Mouse (Mus musculus) spleen, postnatal 14 days (tissue): Measurements from ENCODE around the gene Prpf8.

Experiments
- DNase-seq, 2 experiments: peaks; one replicate each; pipeline ENCODE4 v3.0.0; 2021 to 2022; ENCODE audit warnings: low spot score in 2 of 2

Gene Prpf8

DNA sequence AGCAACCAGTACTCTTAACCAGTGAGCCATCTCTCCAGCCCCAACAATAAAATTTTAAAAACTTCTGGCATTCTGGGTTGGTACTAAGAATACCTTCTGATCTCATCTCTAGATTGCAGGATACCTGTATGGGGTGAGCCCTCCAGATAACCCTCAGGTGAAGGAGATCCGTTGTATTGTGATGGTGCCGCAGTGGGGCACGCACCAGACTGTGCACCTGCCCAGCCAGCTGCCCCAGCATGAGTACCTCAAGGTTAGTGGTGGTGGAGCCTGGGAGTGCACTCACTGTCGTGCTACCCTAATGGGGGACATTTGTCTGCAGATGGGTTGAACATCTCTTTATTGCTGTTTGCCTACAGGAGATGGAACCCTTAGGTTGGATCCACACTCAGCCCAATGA is 21.5 kb downstream of the Prpf8 start:
- no peak for DNase-seq

DNA sequence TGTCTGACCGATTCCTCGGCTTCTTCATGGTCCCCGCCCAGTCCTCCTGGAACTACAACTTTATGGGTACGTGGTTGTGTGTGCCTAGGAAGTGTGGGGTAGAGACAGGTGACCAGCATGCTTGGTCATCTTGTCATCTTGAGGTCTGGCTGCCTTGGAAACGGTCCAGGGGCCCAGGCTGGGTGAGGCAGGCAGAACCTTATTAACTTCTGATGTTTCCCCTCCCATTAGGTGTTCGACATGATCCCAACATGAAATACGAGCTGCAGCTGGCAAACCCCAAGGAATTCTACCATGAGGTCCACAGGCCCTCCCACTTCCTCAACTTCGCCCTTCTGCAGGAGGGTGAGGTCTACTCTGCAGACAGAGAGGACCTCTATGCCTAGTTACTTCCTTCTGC is 22.3 kb downstream of the Prpf8 start:
- no peak for DNase-seq

DNA sequence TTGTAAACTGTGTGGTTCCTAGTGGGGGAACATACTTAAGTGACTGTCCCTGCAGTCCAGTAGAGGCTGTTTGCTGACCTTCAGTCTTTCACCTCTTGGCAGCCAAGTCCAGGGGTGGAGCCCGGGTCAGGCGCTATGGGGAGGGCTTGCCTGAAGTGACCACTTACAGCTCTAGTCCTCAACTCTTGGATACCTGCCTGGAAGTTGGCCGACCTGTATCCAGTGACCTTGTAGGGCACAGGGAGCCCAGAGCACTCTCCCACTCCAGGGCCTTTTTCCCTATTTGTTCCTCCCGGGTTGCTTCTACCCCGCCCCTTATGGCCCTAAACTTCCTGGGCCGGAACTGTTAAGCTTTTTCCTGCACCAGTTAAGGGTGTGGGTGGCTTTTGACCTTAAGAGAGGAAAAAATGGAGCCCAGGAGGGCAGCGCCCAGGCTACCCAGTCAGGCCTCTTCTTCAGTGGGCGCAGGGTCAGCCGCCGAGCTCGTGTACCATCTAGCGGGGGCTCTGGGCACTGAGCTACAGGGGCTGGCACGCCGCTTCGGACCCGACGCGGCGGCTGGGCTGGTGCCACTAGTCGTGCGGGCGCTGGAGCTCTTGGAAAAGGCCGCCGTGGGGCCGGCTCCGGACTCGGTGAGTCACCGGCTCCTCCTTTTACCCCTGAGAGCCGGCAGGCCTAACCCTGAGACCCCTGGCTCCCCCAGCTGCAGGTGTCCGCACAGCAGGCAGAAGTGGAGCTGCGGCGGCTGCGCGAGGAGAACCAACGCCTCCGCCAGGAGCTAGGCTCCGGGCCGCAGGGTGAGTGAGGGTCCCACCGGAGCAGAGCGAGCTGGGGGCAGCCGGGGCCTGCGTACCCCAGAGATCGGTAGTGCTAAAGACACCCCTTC is 23.4 kb downstream of the Prpf8 start, which contains the start of gene Rilp:
TSS of gene Rilp (plus strand) at position 354 of the 886 bp plus-strand sequence.
- DNase-seq: peak in 1 of 2 experiments; percentile 46

DNA sequence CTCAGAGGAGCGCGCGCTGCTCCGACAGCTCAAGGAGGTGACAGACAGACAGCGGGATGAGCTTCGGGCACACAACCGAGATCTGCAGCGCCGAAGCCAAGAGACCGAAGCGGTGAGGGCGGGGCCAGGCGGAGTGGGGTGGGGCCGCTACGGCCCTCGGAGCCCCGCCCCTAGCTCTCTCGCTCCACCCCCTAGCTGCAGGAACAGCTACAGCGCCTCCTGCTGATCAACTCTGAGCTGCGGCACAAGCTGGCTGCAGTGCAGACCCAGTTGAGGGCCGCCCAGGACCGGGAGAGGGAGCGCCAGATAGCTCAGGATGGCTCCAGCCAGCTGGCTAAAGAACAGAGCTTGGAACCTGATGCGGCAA is 24.0 kb downstream of the Prpf8 start:
- peak; percentile 87 to 95 for DNase-seq

DNA sequence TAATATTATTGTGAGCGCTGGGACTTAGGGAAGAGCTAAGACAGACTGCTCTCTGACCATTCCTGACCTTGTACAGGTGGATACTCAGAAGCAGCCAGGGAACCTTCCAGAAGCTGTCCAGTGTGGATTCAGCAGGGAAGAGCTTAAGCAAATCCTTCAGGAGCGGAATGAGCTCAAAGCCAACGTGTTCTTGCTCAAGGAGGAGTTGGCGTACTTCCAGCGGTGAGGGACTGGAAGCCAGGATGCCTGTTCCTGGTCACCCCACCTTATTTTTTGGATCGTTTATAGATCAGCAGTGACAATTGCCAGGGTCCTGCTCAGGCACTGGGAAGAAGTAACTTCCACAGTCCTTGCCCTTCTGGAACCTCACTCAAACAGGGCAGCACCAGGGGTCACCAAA is 24.6 kb downstream of the Prpf8 start:
- DNase-seq: no peak

DNA sequence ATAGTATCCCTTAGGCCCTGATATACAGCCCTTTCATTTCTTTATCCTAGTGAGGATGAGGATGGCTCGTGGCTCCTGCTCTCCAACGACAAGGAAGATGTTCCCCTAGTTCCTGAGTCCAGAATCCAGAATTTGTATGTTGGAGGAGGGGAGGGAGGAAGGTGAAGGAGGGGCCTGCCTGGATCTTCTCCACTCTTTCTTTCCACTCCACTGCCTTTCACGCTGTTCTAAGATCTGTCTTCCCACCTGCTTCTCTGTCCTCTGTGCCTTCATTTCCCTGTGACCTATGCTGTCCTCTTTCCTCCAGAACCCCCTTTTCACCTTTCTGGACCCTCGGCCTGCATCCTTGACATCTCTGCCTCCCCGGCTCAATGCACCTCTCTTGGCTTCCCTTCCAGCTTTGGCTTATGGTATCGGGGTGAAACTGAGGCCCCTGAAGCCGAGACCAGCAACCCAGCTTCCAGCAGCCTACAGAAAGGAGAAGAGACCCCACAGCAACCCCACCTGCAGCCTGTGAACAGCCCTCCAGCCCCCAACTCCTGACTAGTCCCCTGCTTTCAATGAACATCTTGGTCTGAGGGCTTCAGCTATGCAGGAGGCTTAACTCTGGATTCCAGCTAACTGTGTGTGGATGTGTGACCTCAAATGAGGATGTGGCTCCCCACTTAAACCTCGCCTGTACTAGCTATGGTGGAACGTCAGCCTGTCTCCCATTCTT is 25.8 kb downstream of the Prpf8 start:
- DNase-seq: no peak

DNA sequence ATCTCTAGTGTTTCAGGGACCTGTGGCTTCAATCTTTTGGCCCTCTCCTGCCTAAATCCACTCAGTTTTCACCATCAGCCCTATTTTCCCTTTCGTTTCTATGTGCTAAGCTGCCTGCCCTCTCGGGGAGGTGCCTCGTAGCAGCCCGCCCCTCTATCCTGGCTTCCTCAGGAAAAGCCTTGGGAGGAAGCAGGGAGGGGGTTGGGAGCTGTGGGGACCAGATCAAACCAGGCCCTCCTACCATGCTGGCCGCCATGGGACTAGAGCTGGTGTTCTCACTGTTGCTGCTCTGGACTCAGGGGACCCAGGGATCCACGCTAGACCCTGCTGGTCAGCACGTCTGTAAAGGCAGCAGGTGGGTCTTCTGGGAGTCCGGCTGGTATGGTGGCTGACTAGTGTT is 26.7 kb downstream of the Prpf8 start, which contains the start of gene Scarf1:
TSS of gene Scarf1 (plus strand) at position 205 of the 400 bp plus-strand sequence.
- DNase-seq: no peak

DNA sequence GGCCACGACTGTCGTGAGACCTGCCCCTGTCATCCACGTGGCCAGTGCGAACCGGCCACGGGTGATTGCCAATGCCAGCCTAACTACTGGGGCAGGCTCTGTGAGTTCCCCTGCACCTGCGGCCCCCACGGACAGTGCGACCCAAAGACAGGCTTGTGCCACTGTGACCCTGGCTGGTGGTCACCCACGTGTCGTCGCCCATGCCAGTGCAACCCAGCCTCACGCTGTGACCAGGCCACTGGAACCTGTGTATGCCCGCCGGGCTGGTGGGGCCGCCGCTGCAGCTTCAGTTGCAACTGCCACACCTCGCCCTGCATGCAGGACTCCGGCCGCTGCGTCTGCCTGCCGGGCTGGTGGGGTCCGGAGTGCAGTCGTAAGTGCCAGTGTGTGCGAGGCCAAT is 28.6 kb downstream of the Prpf8 start:
- DNase-seq: no peak

DNA sequence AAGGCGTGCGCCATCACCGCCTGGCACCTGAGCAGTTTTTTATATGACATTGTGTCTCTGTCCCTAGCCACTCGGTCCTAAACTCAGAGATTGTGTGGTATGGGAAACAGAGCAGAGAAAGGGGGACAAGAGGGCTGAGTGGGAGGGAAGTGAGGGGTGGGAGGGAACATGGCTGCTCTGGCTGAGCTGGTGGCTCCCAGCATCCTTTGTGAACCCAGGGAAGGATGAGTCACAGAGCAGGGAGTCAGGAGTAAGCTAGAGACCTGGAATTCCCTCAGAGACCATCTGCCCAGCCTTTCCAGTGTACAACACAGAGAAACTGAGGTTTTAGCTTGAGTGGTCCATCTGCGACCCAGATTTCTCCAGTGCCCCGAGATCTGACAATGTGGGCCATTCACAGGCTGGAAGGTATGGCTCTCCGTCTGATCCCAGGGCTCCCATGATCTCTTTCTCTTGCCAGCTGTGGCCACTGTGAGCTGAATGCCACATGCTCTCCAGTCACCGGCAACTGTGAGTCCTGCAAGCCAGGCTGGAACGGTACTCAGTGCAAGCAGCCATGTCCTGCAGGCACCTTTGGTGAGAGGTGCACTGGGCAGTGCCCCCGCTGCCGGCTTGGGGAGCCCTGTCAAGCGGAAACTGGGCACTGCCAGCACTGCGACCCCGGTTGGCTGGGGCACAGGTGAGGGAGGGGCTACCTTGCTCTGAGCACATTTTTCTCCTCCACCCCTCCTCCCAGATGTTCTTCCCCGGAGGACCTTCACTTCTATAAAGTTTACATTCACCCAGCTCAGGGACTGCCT is 33.4 kb downstream of the Prpf8 start:
- no peak for DNase-seq

DNA sequence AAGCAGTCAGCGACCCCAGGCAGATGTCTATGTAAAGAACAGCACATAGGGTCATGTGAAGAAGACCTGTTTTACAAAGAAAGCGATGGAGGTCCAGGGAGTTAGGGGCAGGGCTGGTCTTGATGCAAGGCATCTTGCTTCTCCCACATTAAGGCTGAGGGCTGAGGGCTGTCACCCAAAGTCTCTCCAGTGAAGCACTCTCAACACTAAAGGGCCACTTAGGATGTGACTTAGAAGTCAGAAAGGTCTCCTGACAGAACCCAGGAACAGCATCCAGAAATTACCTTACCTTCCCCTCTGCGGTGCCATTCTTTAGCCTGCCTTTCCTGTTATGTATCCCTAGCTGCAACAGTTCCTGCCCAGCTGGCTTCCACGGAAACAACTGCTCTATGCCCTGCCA is 35.0 kb downstream of the Prpf8 start:
- no peak for DNase-seq

DNA sequence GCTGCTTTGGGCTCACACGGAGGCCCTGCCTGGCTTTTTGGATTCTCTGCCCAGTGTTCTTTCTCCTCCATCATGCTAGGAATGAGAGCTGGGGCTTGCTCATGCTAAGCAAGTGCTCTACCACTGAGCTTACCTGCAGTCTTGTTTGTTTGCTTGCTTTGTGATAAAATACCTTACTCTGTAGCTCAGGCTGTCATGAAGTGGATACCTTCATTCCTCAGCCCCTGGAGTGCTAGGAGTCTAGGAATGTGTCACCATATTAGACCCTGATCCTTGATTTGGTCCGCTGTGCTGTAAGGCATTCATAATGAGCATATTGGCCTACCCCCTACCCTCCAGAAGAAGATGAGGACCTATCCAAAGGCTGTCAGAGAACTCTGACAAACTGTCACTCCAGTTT is 36.2 kb downstream of the Prpf8 start:
- DNase-seq: no peak

DNA sequence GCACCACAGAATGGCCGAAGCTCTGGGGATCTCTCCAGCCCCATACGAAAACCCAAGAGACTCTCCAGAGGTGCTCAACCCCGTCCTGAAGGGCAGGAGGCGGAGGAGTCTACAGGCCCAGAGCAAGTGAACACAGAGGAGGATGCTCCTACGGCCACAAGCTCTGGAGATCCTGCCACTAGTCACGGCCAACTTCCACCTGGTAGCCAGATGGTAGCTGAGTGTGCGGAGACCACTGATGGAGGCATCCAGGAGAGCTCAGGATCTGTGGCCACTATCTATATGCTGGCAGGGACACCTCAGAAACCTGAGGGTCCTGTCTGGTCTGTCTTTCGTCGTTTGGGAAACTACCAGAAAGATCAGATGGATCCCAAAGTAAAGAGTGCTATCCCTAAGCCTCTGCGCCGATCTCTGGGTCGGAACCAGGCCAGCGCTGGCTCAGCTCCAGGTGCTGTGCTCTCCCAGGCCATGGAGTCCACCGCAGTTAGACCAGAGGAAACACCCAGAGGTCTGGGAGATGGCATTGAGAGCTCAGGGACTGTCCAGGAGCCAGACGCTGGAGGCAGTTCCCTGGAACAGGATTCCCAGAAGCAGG is 39.0 kb downstream of the Prpf8 start:
- no peak for DNase-seq

DNA sequence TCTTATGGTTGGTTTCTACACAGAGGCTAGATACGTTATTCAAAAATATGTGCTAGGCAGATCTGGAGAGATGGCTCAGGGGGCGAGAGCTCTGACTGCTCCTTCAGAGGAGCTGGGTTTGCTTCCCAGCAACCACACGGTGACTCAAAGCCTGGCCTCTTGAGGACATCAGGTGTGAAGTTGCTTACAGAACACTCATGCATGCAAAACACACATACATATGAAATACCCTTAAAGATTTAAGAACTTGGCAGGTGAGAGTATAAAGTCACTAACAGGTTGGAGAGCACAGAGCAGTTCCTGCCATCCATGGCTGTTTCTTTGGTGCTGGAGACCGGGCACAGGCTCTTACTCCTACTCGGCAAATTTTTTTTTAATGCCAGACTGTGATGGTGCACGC is 40.3 kb downstream of the Prpf8 start:
- no peak for DNase-seq

DNA sequence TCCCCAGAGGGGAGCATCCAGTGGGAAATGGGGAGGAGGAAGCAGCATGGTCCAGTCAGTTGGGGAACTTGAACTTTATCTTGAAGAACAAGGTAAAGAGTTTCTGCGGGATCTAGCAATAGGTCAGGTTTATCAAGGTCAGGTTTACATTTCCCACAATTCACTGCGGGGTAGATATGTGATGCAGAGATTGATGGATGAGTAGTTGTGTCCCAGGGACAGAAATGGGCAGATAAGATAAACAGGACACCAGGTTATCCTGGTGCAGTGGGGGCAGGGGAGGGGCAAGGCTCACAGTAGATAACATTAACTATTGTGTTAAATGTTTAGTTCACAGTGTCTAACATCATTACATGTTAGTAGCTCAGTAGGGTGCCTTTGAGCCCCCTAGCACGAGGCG is 43.2 kb downstream of the Prpf8 start:
- no peak for DNase-seq

DNA sequence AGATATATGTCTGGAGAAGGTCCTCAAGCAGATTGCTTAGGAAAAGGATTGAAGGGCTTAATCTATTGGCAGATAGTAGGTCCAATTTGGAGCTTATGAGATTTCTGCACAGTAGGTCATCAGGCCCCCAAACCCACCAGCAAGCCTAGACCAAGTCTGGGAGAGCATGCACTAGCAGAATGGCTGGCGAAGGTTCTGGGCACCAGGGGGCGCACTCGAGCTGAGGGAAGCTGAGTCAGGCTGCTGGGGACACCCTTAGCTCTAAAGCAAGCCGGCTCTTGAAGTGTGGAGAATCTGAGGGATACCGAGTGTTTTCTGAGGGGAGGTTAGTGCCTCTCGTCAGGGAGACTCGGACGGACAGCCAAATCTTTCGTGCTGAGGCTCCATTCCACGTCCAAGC is 43.7 kb downstream of the Prpf8 start:
- DNase-seq: peak; percentile 96 to 99

DNA sequence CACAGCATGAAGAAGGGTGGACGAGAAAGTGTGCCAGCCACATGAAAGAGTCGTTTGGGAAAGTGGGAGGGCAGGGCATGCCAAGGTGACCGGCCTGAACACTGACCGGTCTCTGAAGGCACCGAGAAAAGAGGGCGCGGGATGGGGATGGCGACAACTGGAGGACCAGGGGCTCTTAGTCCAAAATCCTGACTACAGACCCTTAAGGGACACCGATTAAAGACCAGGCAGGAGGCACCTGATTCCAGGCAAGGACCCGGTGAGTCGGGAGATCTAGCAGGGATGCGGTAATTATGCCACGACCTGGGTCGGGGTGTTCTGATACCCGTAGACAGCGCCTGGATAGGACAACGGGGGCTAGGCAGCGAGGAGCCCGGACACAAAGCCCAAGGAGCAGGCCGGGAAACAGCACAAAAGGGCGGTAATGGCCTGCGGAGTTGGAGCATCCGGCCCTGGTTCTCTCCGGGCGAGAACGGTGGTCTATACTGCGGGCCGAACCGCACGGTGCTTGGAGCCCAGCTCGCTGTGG is 44.3 kb downstream of the Prpf8 start:
- peak in 1 of 2 experiments; percentile 31 for DNase-seq

DNA sequence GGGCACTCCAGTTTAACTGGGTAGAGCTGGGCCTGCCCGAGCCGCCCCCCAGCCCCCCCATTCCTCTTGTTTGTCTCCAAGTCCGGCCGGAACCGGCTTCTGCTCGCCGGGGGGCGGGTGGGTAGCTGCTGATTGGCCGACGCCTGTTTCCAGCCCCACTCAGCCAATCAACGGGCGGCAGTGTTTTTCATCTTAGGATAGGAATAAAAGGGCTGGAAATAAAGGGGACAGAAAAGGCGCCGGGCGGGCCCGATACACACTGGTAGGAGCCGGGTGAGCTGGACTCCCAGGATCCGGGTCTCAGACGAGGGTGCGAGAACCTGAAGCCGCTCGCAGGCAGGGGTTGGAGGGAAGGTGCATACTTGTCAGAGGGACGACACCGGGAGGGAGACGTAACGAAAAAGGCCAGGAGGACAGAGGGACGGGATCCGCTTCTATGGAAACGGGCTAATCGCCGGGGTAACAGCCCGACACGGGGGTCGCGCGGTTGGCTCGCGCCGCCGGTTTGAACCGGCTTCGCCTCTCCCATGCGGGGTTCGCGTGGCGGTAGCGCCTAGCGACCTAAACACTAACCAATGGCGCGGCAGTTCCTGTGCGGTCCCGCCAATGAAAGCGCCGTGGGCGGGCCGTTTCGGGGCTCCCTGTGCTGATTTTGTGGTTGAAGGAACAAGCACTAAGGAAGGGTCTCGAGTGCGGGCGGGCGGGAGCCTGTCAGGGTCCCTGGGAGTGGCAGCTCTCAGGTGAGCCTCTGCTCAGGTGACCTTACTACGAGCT is 45.0 kb downstream of the Prpf8 start, which contains the start of gene Slc43a2:
TSS of gene Slc43a2 (plus strand) at position 226 of the 774 bp plus-strand sequence.
- DNase-seq: peak; percentile 81 to 87

DNA sequence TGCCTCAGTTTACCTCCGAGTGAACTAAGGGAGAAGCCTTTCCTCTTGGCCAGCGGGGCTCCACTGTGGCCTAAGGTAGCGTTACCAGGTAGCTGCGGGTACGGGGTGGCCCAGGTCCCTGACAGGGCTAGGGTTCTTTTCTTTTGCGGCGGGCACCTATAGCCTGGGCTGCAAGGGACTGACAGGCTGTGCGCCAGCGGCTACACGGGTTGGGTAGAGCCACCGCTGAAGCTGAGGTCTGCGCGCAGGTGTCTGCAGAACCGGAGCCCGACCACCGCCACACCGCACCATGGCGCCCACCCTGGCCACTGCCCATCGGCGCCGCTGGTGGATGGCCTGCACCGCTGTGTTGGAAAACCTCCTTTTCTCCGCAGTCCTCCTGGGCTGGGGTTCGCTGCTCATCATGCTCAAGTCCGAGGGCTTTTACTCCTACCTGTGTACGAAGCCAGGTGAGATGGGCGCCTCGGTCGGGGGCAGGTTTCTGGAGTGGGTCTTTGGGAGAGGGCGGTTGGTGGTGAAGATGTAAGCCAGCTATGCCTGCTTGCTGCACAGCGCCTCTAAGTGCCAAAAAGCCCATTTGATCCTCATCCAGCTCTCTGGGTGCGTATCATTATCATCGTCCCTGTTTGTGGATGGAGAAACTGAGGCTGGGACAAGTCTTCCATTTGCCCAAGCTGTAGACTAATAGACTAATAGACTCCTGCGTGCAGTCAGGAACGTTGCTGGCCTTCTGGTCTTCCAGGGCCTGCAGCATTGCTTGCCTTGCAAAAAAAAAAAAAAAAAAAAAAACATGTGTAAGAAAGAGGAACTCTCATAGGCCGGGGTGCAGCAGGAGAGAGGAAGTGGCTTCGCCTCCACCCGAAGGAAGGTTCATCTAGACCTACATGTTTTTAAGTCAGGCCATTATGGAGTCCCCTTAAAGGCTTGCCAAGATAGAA is 46.0 kb downstream of the Prpf8 start:
- DNase-seq: peak in 1 of 2 experiments; percentile 21

DNA sequence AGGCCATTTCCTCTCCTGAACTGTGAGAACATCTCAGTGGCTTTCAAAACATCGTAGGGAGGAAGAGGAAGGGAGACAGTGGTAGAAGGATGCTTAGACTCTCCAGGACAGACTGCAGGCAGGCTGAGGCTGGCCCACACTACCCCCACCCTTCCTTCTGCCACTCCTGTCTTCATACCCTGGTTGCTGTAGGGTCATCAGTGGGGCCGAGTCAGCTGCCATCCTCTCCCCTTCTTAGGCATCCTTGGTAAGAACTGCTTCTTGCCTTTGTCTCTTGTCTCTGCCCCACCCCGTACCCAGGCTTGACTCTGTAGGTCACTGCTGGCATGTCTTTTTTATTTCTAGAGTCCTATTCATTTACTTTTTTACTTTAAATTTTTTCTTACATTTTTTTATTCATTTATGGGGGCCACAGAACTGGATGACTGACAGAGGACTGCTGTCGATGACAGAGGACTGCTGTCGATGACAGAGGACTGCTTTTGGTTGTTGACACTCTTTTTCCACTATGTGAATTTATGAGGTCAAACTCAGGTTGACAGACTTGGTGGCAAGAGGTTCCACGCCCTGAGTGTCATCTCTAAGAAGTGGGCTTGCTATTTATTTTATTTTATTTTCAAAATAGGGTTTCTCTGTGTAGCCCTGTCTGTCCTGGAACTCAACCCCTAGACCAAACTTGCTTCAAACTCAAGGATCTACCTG is 46.8 kb downstream of the Prpf8 start:
- no peak for DNase-seq
